Mouse (Mus musculus) intestine, embryonic 15.5 days (tissue): ENCODE data around the gene Fndc3b. TPM values are rescaled to one million over a fixed set of nuclear protein-coding genes. Genes with fewer than 3 reads are reported as not detected.

Experiments used
- ATAC-seq: fragments of 200-750 bp; cut with Nextera tagmentation; 2 replicates; pipeline ENCODE4 v1.8.0; 2017; ENCODE audit warnings: moderate TSS enrichment, moderate library complexity
- H3K27ac ChIP-seq: fragments of 300-500 bp; sonication (generic); 2 replicates; pipeline ENCODE4 v1.5.1; 2015; ENCODE audit warnings: mild to moderate bottlenecking, inconsistent platforms
- H3K27me3 ChIP-seq: fragments of 300-500 bp; sonication (generic); replicated peaks from 2 replicates; pipeline ENCODE4 v1.6.1; 2015; ENCODE audit warnings: inconsistent platforms
- H3K36me3 ChIP-seq: fragments of 300-500 bp; sonication (generic); 2 replicates; pipeline ENCODE4 v1.6.1; 2015; ENCODE audit warnings: inconsistent platforms
- H3K4me1 ChIP-seq: fragments of 300-500 bp; sonication (generic); replicated peaks from 2 replicates; pipeline ENCODE4 v1.6.1; 2015; ENCODE audit warnings: inconsistent platforms
- H3K4me2 ChIP-seq: fragments of 300-500 bp; sonication (generic); replicated peaks from 2 replicates; pipeline ENCODE4 v1.6.1; 2015; ENCODE audit warnings: mild to moderate bottlenecking, inconsistent platforms
- H3K4me3 ChIP-seq: fragments of 300-500 bp; sonication (generic); replicated peaks from 2 replicates; pipeline ENCODE4 v1.5.1; 2015; ENCODE audit warnings: inconsistent platforms
- H3K9ac ChIP-seq: fragments of 300-500 bp; sonication (generic); 2 replicates; pipeline ENCODE4 v1.6.1; 2015; ENCODE audit warnings: inconsistent platforms
- H3K9me3 ChIP-seq: fragments of 300-500 bp; sonication (generic); 2 replicates; pipeline ENCODE4 v1.6.1; 2016; ENCODE audit warnings: inconsistent platforms
- WGBS: fragments of 180-500 bp; shearing (Covaris S2); methylation state at CpG from one replicate; pipeline ENCODE4 v1.1.7; 2015; 5-methylcytosine and 5-hydroxymethylcytosine counted together
- polyA plus RNA-seq: library from polyadenylated mRNA; unstranded; fragments of >200 nt; fragmentation: Nextera tagmentation; extraction: Ambion mirVana; gene quantifications from 2 replicates; pipeline ENCODE4 v1.2.1, GENCODE M21; 2015

Fndc3b gene
- polyA plus RNA-seq, 1 experiment from 2014 or later, result 20.1 TPM

DNA sequence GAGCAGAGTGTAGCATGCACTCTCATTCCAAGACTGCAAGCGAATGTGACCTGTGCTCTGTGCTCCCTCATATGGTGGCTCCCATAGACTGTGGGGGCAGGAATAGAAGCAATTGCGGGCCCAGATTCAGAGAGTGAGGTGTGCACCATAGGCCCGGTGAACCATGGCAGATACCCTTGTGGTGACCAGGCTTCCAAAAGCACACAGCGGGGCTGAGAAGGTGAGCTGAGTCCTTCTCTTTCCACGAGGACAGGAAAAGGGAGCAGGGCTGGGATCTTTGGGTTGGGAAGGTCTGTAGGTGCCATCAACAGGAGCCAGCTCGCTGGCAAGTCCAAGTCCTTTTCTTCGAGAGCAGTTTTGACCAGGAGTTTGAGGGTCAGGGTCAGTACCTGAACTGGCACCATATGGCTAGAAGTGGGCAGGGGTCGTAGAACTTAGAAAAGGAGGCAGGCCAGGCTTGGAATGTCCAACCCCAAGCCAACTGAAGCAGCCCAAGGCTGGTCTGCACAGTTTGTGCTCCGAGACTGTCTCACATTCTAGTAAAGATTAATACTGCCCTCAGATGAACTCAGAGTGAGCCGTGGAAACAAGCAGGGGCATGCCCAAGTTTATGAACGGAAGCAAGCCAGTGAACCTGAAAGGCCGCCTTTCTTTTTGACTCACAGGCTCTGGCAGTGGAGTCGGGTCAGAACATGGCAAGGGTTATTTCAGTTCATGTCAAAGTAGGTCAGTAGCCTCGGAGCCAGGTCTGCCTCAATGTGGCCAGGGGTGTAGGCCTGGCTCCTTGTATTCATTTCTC lies 237.1 kb downstream of the Fndc3b start:
- Histone ChIP-seq H3K9ac (no peak overlapping the region), H3K4me3 (no peak overlapping the region), H3K4me1 (no peaks in the 10 kb centered on the region), H3K4me2 (no peak overlapping the region), H3K27ac (no peak overlapping the region), H3K36me3 (peaks cover 12% of the 10 kb centered on the region), H3K27me3 (no peaks in the 10 kb centered on the region), H3K9me3 (no peaks in the 10 kb centered on the region)
- WGBS, result 97% methylated on average over 14 of the region's 14 CpGs
- ATAC-seq, result no peak

- no peak overlapping the region for H3K4me2 ChIP-seq
- ATAC-seq, result no peak
- 94% methylated on average over 3 of the region's 3 CpGs for WGBS
- peaks cover 12% of the 10 kb centered on the region for H3K36me3 ChIP-seq
- H3K9me3 ChIP-seq, result no peaks in the 10 kb centered on the region
- no peaks in the 10 kb centered on the region for H3K27me3 ChIP-seq
- no peak overlapping the region for H3K27ac ChIP-seq
- H3K9ac ChIP-seq, result no peak overlapping the region
- H3K4me1 ChIP-seq, result no peaks in the 10 kb centered on the region
- no peak overlapping the region for H3K4me3 ChIP-seq
Observed at GRCm38 (mm10) chr3:27472846-27473245, 238.3 kb downstream of the Fndc3b start.

GRCm38 (mm10) chr3:27470781-27471180 lies 240.3 kb downstream of the Fndc3b start:
- H3K4me2 ChIP-seq, result no peak overlapping the region

DNA sequence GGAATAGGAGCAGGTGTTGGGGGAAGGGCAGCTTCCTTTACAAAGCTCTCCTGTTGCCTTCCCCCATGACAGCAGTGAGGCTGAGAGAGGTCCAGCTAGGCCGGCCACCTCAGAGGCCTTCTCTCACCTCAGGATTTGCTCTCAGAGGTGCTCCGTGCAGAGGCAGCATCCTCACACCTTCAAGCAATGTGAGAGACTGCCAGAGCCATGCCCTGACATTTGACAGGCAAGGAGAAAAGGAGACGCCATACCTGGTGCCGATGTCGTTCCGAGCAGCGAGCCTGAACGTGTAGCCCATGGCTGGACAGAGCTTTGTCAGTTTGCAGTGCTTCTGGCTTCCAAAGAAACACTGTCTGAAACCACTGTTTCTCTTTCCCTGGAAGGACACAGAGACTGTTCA lies 241.1 kb downstream of the Fndc3b start:
- ATAC-seq, result no peak
- Histone ChIP-seq H3K36me3 (peaks cover 15% of the 10 kb centered on the region), H3K9ac (no peak overlapping the region), H3K4me2 (no peak overlapping the region), H3K27ac (no peak overlapping the region), H3K9me3 (no peaks in the 10 kb centered on the region), H3K4me1 (no peaks in the 10 kb centered on the region), H3K4me3 (no peak overlapping the region), H3K27me3 (no peaks in the 10 kb centered on the region)
- 85% methylated on average over 8 of the region's 8 CpGs for WGBS

More at GRCm38 (mm10) chr3:27470781-27471180, 240.3 kb downstream of the Fndc3b start:
- H3K9me3 ChIP-seq, result no peaks in the 10 kb centered on the region
- peaks cover 12% of the 10 kb centered on the region for H3K36me3 ChIP-seq
- no peak for ATAC-seq
- H3K4me1 ChIP-seq, result no peaks in the 10 kb centered on the region
- WGBS, result 68% methylated on average over 8 of the region's 8 CpGs
- H3K9ac ChIP-seq, result no peak overlapping the region
- H3K4me3 ChIP-seq, result no peak overlapping the region
- H3K27me3 ChIP-seq, result no peaks in the 10 kb centered on the region
- H3K27ac ChIP-seq, result no peak overlapping the region

DNA sequence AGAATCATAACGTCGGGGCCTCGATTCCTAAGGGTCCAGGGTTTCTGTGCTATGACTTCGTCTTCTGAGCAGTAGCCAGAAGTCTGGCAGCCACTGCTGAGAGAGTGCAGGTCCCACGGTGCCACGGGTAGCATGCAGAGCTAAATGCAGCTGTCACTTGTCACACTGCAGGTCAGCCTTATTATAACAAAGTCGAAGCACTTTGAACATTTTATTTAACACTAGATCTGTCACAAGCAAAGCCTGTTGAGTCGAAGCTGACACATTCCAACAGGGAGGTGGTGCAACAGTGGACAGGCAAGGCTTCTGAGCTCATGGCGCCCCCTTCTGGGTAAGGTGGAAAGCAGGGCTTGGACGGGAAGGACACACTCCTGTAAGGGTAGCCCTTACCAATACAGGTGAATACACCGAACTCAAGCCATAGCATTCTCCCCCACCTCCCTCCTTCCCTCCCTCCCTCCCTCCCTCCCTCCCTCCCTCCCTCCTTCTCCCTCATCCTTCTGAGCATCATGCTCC lies 243.5 kb downstream of the Fndc3b start:
- Histone ChIP-seq H3K36me3 (peaks cover 11% of the 10 kb centered on the region; the same call in 1 of the 2 replicates), H3K4me2 (no peak overlapping the region), H3K4me3 (no peak overlapping the region), H3K27ac (no peak overlapping the region), H3K4me1 (no peaks in the 10 kb centered on the region), H3K27me3 (no peaks in the 10 kb centered on the region), H3K9me3 (no peaks in the 10 kb centered on the region), H3K9ac (no peak overlapping the region)
- WGBS, result 77% methylated on average over 11 of the region's 11 CpGs
- ATAC-seq, result no peak

DNA sequence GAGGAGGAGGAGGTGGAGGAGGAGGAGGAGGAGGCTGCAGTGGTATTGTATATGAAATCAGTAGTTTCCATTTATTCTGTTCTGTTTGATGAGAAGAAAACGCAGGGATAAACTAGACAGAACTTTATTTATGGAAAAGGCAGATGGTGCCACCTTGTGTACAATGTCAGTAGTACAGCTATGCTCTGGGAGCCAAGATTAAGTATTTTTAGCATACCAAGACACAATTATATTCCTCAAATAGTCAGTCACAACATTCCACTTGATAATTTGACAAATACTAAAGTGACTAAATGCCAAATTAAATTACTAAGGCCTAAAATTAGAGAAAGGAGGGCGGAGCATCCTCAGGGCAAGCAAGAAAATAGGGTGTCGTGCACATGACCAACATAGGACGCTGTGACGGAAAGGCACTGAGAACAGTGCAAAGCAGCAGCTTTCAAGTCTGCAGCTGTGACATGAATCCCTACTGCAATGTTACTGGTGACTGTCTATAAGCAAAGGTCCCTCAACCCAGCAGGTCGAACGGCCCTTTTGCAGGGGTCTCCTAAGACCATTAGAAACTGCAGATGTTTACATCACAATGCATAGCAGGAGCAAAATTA lies 244.7 kb downstream of the Fndc3b start:
- peaks cover 18% of the 10 kb centered on the region; the same call in 1 of the 2 replicates for H3K36me3 ChIP-seq
- H3K4me1 ChIP-seq, result no peaks in the 10 kb centered on the region
- H3K27me3 ChIP-seq, result no peaks in the 10 kb centered on the region
- no peak overlapping the region for H3K27ac ChIP-seq
- H3K4me2 ChIP-seq, result no peak overlapping the region
- WGBS, result 77% methylated on average over 7 of the region's 7 CpGs
- no peaks in the 10 kb centered on the region for H3K9me3 ChIP-seq
- no peak overlapping the region for H3K9ac ChIP-seq
- no peak overlapping the region for H3K4me3 ChIP-seq
- no peak for ATAC-seq

DNA sequence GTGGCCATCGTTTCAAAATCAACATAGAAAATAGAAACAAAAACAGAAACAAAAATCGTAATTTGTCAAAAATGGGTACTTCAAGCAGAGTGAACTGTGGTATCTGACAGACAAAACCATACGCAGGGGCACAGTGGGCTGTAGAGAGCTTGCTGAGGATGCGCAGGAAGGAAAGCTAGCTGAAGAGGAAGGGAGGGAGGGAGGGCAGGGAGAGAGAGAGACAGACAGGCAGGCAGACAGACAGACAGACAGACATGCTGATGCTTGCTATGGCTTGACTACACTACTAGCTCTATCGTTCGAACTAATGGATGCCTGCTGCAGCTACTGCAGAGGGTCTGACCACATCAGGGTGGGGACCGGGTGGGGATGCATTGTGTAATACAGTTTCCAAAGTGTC lies 247.7 kb downstream of the Fndc3b start:
- WGBS, result 93% methylated on average over 7 of the region's 7 CpGs
- Histone ChIP-seq H3K27ac (no peak overlapping the region), H3K4me1 (no peaks in the 10 kb centered on the region), H3K27me3 (no peaks in the 10 kb centered on the region), H3K9ac (no peak overlapping the region), H3K9me3 (no peaks in the 10 kb centered on the region), H3K36me3 (peaks cover 40% of the 10 kb centered on the region), H3K4me2 (no peak overlapping the region), H3K4me3 (no peak overlapping the region)
- no peak for ATAC-seq

DNA sequence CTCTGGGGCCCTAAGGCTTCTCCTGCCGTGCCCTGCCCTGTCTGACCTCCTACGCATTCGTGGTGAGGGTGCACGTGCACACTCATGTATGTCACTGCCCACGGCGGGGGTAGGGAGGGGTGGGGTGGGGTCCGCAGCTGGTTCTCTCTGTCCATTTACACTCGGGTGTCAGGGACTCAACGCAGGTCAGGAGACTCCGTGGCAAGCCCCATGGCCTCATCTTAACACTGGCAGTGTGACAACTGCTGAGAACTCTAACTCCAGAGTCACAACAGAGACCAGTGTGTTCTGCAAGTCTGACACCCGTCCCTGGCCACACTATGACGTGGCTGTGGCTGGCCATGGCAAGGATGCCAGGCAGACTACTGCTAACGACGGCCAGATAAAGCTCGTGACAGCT lies 248.2 kb downstream of the Fndc3b start:
- peaks cover 42% of the 10 kb centered on the region for H3K36me3 ChIP-seq
- 85% methylated on average over 15 of the region's 15 CpGs for WGBS
- no peak overlapping the region for H3K4me3 ChIP-seq

DNA sequence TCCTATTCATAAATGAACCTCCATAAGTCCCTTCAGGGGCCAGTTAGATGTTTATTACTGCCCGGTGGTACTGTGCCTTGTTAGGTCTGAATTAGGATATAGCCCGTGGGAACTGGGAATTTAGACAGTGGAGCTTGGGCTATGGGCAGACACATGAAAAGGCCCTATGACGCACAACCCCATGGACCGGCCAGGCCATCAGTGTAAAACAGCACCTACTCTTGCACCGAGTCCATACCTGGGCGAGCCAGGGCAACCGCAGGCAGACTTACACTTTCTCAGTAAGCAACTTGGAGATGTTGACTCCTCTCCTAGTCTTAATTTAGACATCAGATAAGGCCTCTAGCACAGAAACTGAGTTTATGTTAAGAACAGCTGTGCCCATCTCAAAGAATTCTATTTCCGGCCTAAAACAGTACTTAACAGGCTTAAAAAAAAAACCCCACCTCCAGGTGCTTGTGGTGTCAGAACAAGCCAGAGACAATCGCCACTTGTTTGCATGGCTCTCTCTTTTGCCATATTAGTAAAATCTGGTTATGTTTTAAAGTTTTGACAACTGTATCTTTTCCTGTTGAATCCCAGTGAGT lies 248.7 kb downstream of the Fndc3b start:
- Histone ChIP-seq H3K27ac (no peak overlapping the region), H3K4me2 (no peak overlapping the region), H3K36me3 (peaks cover 43% of the 10 kb centered on the region), H3K4me3 (no peak overlapping the region), H3K9ac (no peak overlapping the region), H3K4me1 (no peaks in the 10 kb centered on the region), H3K27me3 (no peaks in the 10 kb centered on the region), H3K9me3 (no peaks in the 10 kb centered on the region)
- ATAC-seq, result no peak
- WGBS, result 89% methylated on average over 9 of the region's 9 CpGs

More for the DNA sequence above, 248.2 kb downstream of the Fndc3b start:
- no peak overlapping the region for H3K9ac ChIP-seq
- H3K27ac ChIP-seq, result no peak overlapping the region
- no peaks in the 10 kb centered on the region for H3K27me3 ChIP-seq
- no peaks in the 10 kb centered on the region for H3K4me1 ChIP-seq
- H3K9me3 ChIP-seq, result no peaks in the 10 kb centered on the region
- no peak overlapping the region for H3K4me2 ChIP-seq
- ATAC-seq, result no peak

- Histone ChIP-seq H3K4me3 (no peak overlapping the region), H3K4me2 (no peak overlapping the region), H3K27ac (no peak overlapping the region), H3K36me3 (peaks cover 43% of the 10 kb centered on the region), H3K4me1 (no peaks in the 10 kb centered on the region), H3K27me3 (no peaks in the 10 kb centered on the region), H3K9me3 (no peaks in the 10 kb centered on the region), H3K9ac (no peak overlapping the region)
- no peak for ATAC-seq
- WGBS, result 94% methylated on average over 7 of the region's 7 CpGs
Observed at GRCm38 (mm10) chr3:27461861-27462260, 249.2 kb downstream of the Fndc3b start.

DNA sequence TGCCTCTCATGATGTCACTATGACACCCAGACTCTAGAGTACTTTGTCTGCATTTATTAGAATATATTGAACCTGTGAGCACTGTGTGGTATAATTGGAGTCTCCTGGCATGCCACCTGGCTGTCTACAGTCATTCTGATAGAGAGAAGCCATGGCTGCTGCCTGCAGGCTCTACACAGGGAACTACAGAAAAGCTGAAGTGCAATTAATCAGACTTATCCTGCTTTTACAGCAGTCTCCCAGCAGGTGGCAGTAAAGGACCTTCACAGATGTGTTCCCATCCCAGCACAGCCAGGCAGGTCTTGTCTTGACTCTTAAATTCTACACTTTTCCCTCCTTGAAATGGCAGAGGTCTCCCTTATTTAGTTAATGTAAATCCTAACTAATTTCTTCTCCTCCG lies 250.1 kb downstream of the Fndc3b start:
- H3K27me3 ChIP-seq, result no peaks in the 10 kb centered on the region
- ATAC-seq, result peak; percentile 54
- H3K36me3 ChIP-seq, result peaks cover 47% of the 10 kb centered on the region
- no peak overlapping the region for H3K4me2 ChIP-seq
- no peak overlapping the region for H3K9ac ChIP-seq
- H3K9me3 ChIP-seq, result no peaks in the 10 kb centered on the region
- WGBS, result 62% methylated on average over 1 of the region's 1 CpGs
- H3K4me1 ChIP-seq, result no peaks in the 10 kb centered on the region
- no peak overlapping the region for H3K4me3 ChIP-seq
- H3K27ac ChIP-seq, result no peak overlapping the region

GRCm38 (mm10) chr3:27458416-27458815 lies 252.7 kb downstream of the Fndc3b start:
- H3K4me2 ChIP-seq, result no peak overlapping the region
- ATAC-seq, result no peak
- no peaks in the 10 kb centered on the region for H3K9me3 ChIP-seq
- WGBS, result 87% methylated on average over 9 of the region's 9 CpGs
- peaks cover 59% of the 10 kb centered on the region for H3K36me3 ChIP-seq
- no peaks in the 10 kb centered on the region for H3K27me3 ChIP-seq
- no peak overlapping the region for H3K4me3 ChIP-seq
- no peak overlapping the region for H3K9ac ChIP-seq
- no peak overlapping the region for H3K27ac ChIP-seq
- no peaks in the 10 kb centered on the region for H3K4me1 ChIP-seq
